Mouse (Mus musculus): ENCODE measurements around the gene Fabp1. TPM values are rescaled to one million over a fixed set of nuclear protein-coding genes. Genes with fewer than 3 reads are reported as not detected.

Gene Fabp1
- not detected in 2 replicates for polyA plus RNA-seq (2014; fragmentation: Nextera tagmentation; extraction: Ambion mirVana)

DNA sequence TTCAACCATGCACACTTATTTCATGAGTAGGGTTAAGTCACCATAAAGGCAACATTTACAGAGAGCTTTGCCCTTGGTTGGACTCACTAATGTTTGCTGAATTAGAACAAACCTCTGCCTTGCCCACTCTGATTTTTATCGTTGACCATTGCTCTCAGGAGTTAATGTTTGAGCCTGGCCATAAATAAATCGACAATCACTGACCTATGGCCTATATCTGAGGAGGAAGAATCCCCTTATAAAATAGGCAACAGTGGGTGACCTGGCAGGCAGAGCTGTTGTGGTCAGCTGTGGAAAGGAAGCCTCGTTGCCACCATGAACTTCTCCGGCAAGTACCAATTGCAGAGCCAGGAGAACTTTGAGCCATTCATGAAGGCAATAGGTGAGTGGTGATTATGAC lies at the start of gene Fabp1:
Gene Fabp1 (plus strand): TSS at position 216 of the 400 bp plus-strand sequence.
- H3K4me3 ChIP-seq (ENCODE audit: low read depth, low read length) = no peak within 1 kb of the TSS
- no peaks in the 10 kb centered on the region for H3K9me3 ChIP-seq (ENCODE audit: control insufficient read depth, low read length)
- no peak within 1 kb of the TSS for H3K4me2 ChIP-seq (ENCODE audit: low read depth, low read length, severe bottlenecking)
- WGBS = 91% methylated on average over 4 of the region's 4 CpGs
- H3K36me3 ChIP-seq (ENCODE audit: control insufficient read depth, insufficient read depth, low read length) = no peaks in the 10 kb centered on the region
- H3K9ac ChIP-seq (ENCODE audit: low read length) = no peak within 1 kb of the TSS
- no peak for ATAC-seq (replicated peaks; ENCODE audit: low FRiP score)
- H3K4me1 ChIP-seq (replicated peaks; ENCODE audit: control insufficient read depth, insufficient read depth, low read length) = no peaks in the 10 kb centered on the region
- no peak within 1 kb of the TSS for H3K27ac ChIP-seq (ENCODE audit: low read depth, low read length)
- H3K27me3 ChIP-seq (ENCODE audit: control insufficient read depth, insufficient read depth, low read length) = no peaks in the 10 kb centered on the region
- DNase-seq (ENCODE audit: low spot score) = no peak

GRCm38 (mm10) chr6:71151098-71151497 lies 48.5 kb upstream of the Fabp1 start:
- no peaks in the 10 kb centered on the region for H3K36me3 ChIP-seq (ENCODE audit: control insufficient read depth, insufficient read depth, low read length)
- H3K9me3 ChIP-seq (ENCODE audit: control insufficient read depth, low read length) = no peaks in the 10 kb centered on the region
- DNase-seq (ENCODE audit: low spot score) (no peak), ATAC-seq (replicated peaks; ENCODE audit: low FRiP score) (no peak)
- no peak overlapping the region for H3K9ac ChIP-seq (ENCODE audit: low read length)
- no peak overlapping the region for H3K27ac ChIP-seq (ENCODE audit: low read depth, low read length)
- no peaks in the 10 kb centered on the region for H3K27me3 ChIP-seq (ENCODE audit: control insufficient read depth, insufficient read depth, low read length)
- H3K4me2 ChIP-seq (ENCODE audit: low read depth, low read length, severe bottlenecking) = no peak overlapping the region
- no peaks in the 10 kb centered on the region for H3K4me1 ChIP-seq (replicated peaks; ENCODE audit: control insufficient read depth, insufficient read depth, low read length)
- no peak overlapping the region for H3K4me3 ChIP-seq (ENCODE audit: low read depth, low read length)
- 27% methylated on average over 10 of the region's 10 CpGs for WGBS

- no peak overlapping the region for H3K4me2 ChIP-seq (ENCODE audit: low read depth, low read length, severe bottlenecking)
- no peaks in the 10 kb centered on the region for H3K27me3 ChIP-seq (ENCODE audit: control insufficient read depth, insufficient read depth, low read length)
- no peaks in the 10 kb centered on the region for H3K9me3 ChIP-seq (ENCODE audit: control insufficient read depth, low read length)
- H3K27ac ChIP-seq (ENCODE audit: low read depth, low read length) = no peak overlapping the region
- no peaks in the 10 kb centered on the region for H3K4me1 ChIP-seq (replicated peaks; ENCODE audit: control insufficient read depth, insufficient read depth, low read length)
- ATAC-seq (replicated peaks; ENCODE audit: low FRiP score) (no peak), DNase-seq (ENCODE audit: low spot score) (peak; percentile 29)
- WGBS = 86% methylated on average over 4 of the region's 4 CpGs
- H3K36me3 ChIP-seq (ENCODE audit: control insufficient read depth, insufficient read depth, low read length) = no peaks in the 10 kb centered on the region
- H3K4me3 ChIP-seq (ENCODE audit: low read depth, low read length) = no peak overlapping the region
- H3K9ac ChIP-seq (ENCODE audit: low read length) = no peak overlapping the region
Observed at GRCm38 (mm10) chr6:71153486-71153885, 46.1 kb upstream of the Fabp1 start.

GRCm38 (mm10) chr6:71154861-71155260 lies 44.8 kb upstream of the Fabp1 start:
- no peak overlapping the region for H3K4me2 ChIP-seq (ENCODE audit: low read depth, low read length, severe bottlenecking)
- no peak overlapping the region for H3K9ac ChIP-seq (ENCODE audit: low read length)
- DNase-seq (ENCODE audit: low spot score) (peak; percentile 4), ATAC-seq (replicated peaks; ENCODE audit: low FRiP score) (no peak)
- H3K4me3 ChIP-seq (ENCODE audit: low read depth, low read length) = no peak overlapping the region
- WGBS = 91% methylated on average over 6 of the region's 6 CpGs
- no peaks in the 10 kb centered on the region for H3K4me1 ChIP-seq (replicated peaks; ENCODE audit: control insufficient read depth, insufficient read depth, low read length)
- H3K27ac ChIP-seq (ENCODE audit: low read depth, low read length) = no peak overlapping the region
- H3K27me3 ChIP-seq (ENCODE audit: control insufficient read depth, insufficient read depth, low read length) = no peaks in the 10 kb centered on the region
- H3K36me3 ChIP-seq (ENCODE audit: control insufficient read depth, insufficient read depth, low read length) = no peaks in the 10 kb centered on the region
- no peaks in the 10 kb centered on the region for H3K9me3 ChIP-seq (ENCODE audit: control insufficient read depth, low read length)

DNA sequence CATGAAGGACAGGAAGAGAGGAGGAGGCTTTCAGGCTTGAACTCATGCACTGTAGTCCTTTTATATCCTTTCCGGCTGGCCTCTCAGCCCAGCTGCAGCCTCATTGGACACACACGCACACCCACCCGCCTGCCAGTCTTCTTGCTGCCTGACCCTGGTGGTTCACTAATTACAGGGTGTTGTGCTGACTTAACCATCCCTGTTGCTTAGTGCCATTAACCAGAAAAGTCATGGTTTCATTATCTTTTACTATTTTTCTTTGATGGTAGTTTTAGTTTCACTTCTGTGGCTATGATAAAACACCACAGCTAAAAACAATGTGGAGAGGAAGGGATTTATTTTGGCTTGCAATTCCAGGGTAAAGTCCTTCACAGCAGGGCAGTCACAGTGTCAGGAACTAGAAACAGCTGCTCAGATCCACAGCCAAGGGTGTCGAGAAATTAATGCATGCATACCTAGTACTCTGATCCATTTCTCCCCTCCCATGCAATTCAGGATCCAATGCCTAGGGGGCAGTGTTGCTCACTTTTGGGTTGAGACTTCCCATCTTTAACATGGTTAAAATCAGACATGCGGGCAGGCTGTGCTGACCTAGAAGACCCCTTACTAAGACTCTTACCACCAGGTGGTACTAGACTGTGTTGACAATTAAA lies 42.8 kb upstream of the Fabp1 start:
- no peak for ATAC-seq (replicated peaks; ENCODE audit: low FRiP score)
- H3K36me3 ChIP-seq (ENCODE audit: control insufficient read depth, insufficient read depth, low read length) = no peaks in the 10 kb centered on the region
- no peak overlapping the region for H3K27ac ChIP-seq (ENCODE audit: low read depth, low read length)
- no peaks in the 10 kb centered on the region for H3K27me3 ChIP-seq (ENCODE audit: control insufficient read depth, insufficient read depth, low read length)
- 75% methylated on average over 5 of the region's 5 CpGs for WGBS
- H3K9me3 ChIP-seq (ENCODE audit: control insufficient read depth, low read length) = no peaks in the 10 kb centered on the region
- H3K4me3 ChIP-seq (ENCODE audit: low read depth, low read length) = no peak overlapping the region
- peak; percentile 65 for DNase-seq (ENCODE audit: low spot score)
- no peak overlapping the region for H3K9ac ChIP-seq (ENCODE audit: low read length)
- H3K4me2 ChIP-seq (ENCODE audit: low read depth, low read length, severe bottlenecking) = no peak overlapping the region
- H3K4me1 ChIP-seq (replicated peaks; ENCODE audit: control insufficient read depth, insufficient read depth, low read length) = no peaks in the 10 kb centered on the region

- H3K4me2 ChIP-seq (ENCODE audit: low read depth, low read length, severe bottlenecking) = no peak overlapping the region
- ATAC-seq (replicated peaks; ENCODE audit: low FRiP score) (no peak), DNase-seq (ENCODE audit: low spot score) (peak; percentile 1)
- H3K27me3 ChIP-seq (ENCODE audit: control insufficient read depth, insufficient read depth, low read length) = no peaks in the 10 kb centered on the region
- no peaks in the 10 kb centered on the region for H3K36me3 ChIP-seq (ENCODE audit: control insufficient read depth, insufficient read depth, low read length)
- H3K9ac ChIP-seq (ENCODE audit: low read length) = no peak overlapping the region
- WGBS = 71% methylated on average over 7 of the region's 7 CpGs
- H3K4me1 ChIP-seq (replicated peaks; ENCODE audit: control insufficient read depth, insufficient read depth, low read length) = no peaks in the 10 kb centered on the region
- H3K27ac ChIP-seq (ENCODE audit: low read depth, low read length) = no peak overlapping the region
- H3K9me3 ChIP-seq (ENCODE audit: control insufficient read depth, low read length) = no peaks in the 10 kb centered on the region
- H3K4me3 ChIP-seq (ENCODE audit: low read depth, low read length) = no peak overlapping the region
Observed at GRCm38 (mm10) chr6:71161290-71161689, 38.3 kb upstream of the Fabp1 start.

GRCm38 (mm10) chr6:71162269-71162668 lies 37.4 kb upstream of the Fabp1 start:
- 81% methylated on average over 4 of the region's 4 CpGs for WGBS

GRCm38 (mm10) chr6:71164394-71164793 lies 35.2 kb upstream of the Fabp1 start:
- Histone ChIP-seq H3K4me2 (ENCODE audit: low read depth, low read length, severe bottlenecking) (no peak overlapping the region), H3K27me3 (ENCODE audit: control insufficient read depth, insufficient read depth, low read length) (no peaks in the 10 kb centered on the region), H3K27ac (ENCODE audit: low read depth, low read length) (no peak overlapping the region), H3K9me3 (ENCODE audit: control insufficient read depth, low read length) (no peaks in the 10 kb centered on the region), H3K9ac (ENCODE audit: low read length) (no peak overlapping the region), H3K4me3 (ENCODE audit: low read depth, low read length) (no peak overlapping the region), H3K36me3 (ENCODE audit: control insufficient read depth, insufficient read depth, low read length) (no peaks in the 10 kb centered on the region), H3K4me1 (replicated peaks; ENCODE audit: control insufficient read depth, insufficient read depth, low read length) (no peaks in the 10 kb centered on the region)
- no peak for DNase-seq (ENCODE audit: low spot score)
- no peak for ATAC-seq (replicated peaks; ENCODE audit: low FRiP score)
- 36% methylated on average over 6 of the region's 6 CpGs for WGBS

More at GRCm38 (mm10) chr6:71162269-71162668, 37.4 kb upstream of the Fabp1 start:
- H3K4me1 ChIP-seq (replicated peaks; ENCODE audit: control insufficient read depth, insufficient read depth, low read length) = no peaks in the 10 kb centered on the region
- H3K4me3 ChIP-seq (ENCODE audit: low read depth, low read length) = no peak overlapping the region
- H3K9me3 ChIP-seq (ENCODE audit: control insufficient read depth, low read length) = no peaks in the 10 kb centered on the region
- no peak overlapping the region for H3K9ac ChIP-seq (ENCODE audit: low read length)
- DNase-seq (ENCODE audit: low spot score) = peak; percentile 22
- ATAC-seq (replicated peaks; ENCODE audit: low FRiP score) = no peak
- H3K27me3 ChIP-seq (ENCODE audit: control insufficient read depth, insufficient read depth, low read length) = no peaks in the 10 kb centered on the region
- no peaks in the 10 kb centered on the region for H3K36me3 ChIP-seq (ENCODE audit: control insufficient read depth, insufficient read depth, low read length)
- H3K4me2 ChIP-seq (ENCODE audit: low read depth, low read length, severe bottlenecking) = no peak overlapping the region
- H3K27ac ChIP-seq (ENCODE audit: low read depth, low read length) = no peak overlapping the region

- Histone ChIP-seq H3K4me2 (ENCODE audit: low read depth, low read length, severe bottlenecking) (no peak overlapping the region), H3K27ac (ENCODE audit: low read depth, low read length) (no peak overlapping the region), H3K9ac (ENCODE audit: low read length) (no peak overlapping the region), H3K4me1 (replicated peaks; ENCODE audit: control insufficient read depth, insufficient read depth, low read length) (no peaks in the 10 kb centered on the region), H3K9me3 (ENCODE audit: control insufficient read depth, low read length) (no peaks in the 10 kb centered on the region), H3K27me3 (ENCODE audit: control insufficient read depth, insufficient read depth, low read length) (no peaks in the 10 kb centered on the region), H3K36me3 (ENCODE audit: control insufficient read depth, insufficient read depth, low read length) (no peaks in the 10 kb centered on the region), H3K4me3 (ENCODE audit: low read depth, low read length) (no peak overlapping the region)
- WGBS = 56% methylated on average over 6 of the region's 6 CpGs
- DNase-seq (ENCODE audit: low spot score) = no peak
- no peak for ATAC-seq (replicated peaks; ENCODE audit: low FRiP score)
Observed at GRCm38 (mm10) chr6:71166551-71167169, 33.0 kb upstream of the Fabp1 start.

Measured in forebrain, embryonic 11.5 days (tissue).